Mouse (Mus musculus): Measurements from ENCODE around the gene Gm45837.

The Gm45837 gene

GRCm38 (mm10) chr7:101465392-101465791 is 54.7 kb downstream of the Gm45837 start:
- no peak for DNase-seq (ENCODE audit: low read depth)

- DNase-seq (ENCODE audit: low read depth), result no peak
Measured at GRCm38 (mm10) chr7:101465850-101466580, 55.3 kb downstream of the Gm45837 start.

- peak; percentile 42 for DNase-seq (ENCODE audit: low read depth)
Measured at GRCm38 (mm10) chr7:101466581-101467081, 55.9 kb downstream of the Gm45837 start.

- peak; percentile 27 for DNase-seq (ENCODE audit: low read depth)
Measured at GRCm38 (mm10) chr7:101471423-101471822, 60.7 kb downstream of the Gm45837 start.

GRCm38 (mm10) chr7:101471968-101472480 is 61.3 kb downstream of the Gm45837 start:
- no peak for DNase-seq (ENCODE audit: low read depth)

GRCm38 (mm10) chr7:101472598-101473558 is 62.2 kb downstream of the Gm45837 start:
- peak; percentile 43 for DNase-seq (ENCODE audit: low read depth)

- DNase-seq (ENCODE audit: low read depth), result peak; percentile 54
Measured at GRCm38 (mm10) chr7:101474399-101474811, 63.7 kb downstream of the Gm45837 start.

GRCm38 (mm10) chr7:101476028-101476427 is 65.3 kb downstream of the Gm45837 start:
- DNase-seq (ENCODE audit: low read depth), result no peak

- DNase-seq (ENCODE audit: low read depth), result no peak
Measured at GRCm38 (mm10) chr7:101476493-101476892, 65.8 kb downstream of the Gm45837 start.

GRCm38 (mm10) chr7:101477200-101477599 is 66.5 kb downstream of the Gm45837 start:
- no peak for DNase-seq (ENCODE audit: low read depth)

GRCm38 (mm10) chr7:101478099-101478498 is 67.4 kb downstream of the Gm45837 start:
- no peak for DNase-seq (ENCODE audit: low read depth)

- no peak for DNase-seq (ENCODE audit: low read depth)
Measured at GRCm38 (mm10) chr7:101479841-101480240, 69.2 kb downstream of the Gm45837 start.

GRCm38 (mm10) chr7:101480671-101481070 is 70.0 kb downstream of the Gm45837 start:
- no peak for DNase-seq (ENCODE audit: low read depth)

- DNase-seq (ENCODE audit: low read depth), result no peak
Measured at GRCm38 (mm10) chr7:101481872-101482498, 71.3 kb downstream of the Gm45837 start.

GRCm38 (mm10) chr7:101482499-101483081 is 71.9 kb downstream of the Gm45837 start:
- no peak for DNase-seq (ENCODE audit: low read depth)

GRCm38 (mm10) chr7:101483498-101484115 is 72.9 kb downstream of the Gm45837 start:
- peak; percentile 9 for DNase-seq (ENCODE audit: low read depth)

GRCm38 (mm10) chr7:101487102-101487501 is 76.4 kb downstream of the Gm45837 start:
- no peak for DNase-seq (ENCODE audit: low read depth)

- DNase-seq (ENCODE audit: low read depth), result no peak
Measured at GRCm38 (mm10) chr7:101490952-101491351, 80.3 kb downstream of the Gm45837 start.

- DNase-seq (ENCODE audit: low read depth), result no peak
Measured at GRCm38 (mm10) chr7:101498385-101498784, 87.7 kb downstream of the Gm45837 start.

- DNase-seq (ENCODE audit: low read depth), result no peak
Measured at GRCm38 (mm10) chr7:101499251-101499650, 88.6 kb downstream of the Gm45837 start.

- DNase-seq (ENCODE audit: low read depth), result no peak
Measured at GRCm38 (mm10) chr7:101499701-101500100, 89.0 kb downstream of the Gm45837 start.

Data from NIH3T3 (cell line).